Mouse (Mus musculus): ENCODE measurements at regions not wholly inside any gene's neighbourhood (a gene's known extent, or its start where the extent isn't known, plus 50 kb on each side); places are given as distances from the start of the nearest gene placed in this dataset.

- no peaks in the 10 kb centered on the region for H3K9me3 ChIP-seq
- 77% methylated on average over 2 of the region's 2 CpGs for WGBS
These were observed 494.5 kb upstream of the 4930412O13Rik start for GRCm38 (mm10) chr2:9386566-9386965.

GRCm38 (mm10) chr2:9388058-9388457 lies 493.0 kb upstream of the 4930412O13Rik start:
- Histone ChIP-seq H3K27me3 (no peaks in the 10 kb centered on the region), H3K9me3 (no peaks in the 10 kb centered on the region), H3K4me3 (no peak overlapping the region), H3K4me1 (no peaks in the 10 kb centered on the region), H3K36me3 (no peaks in the 10 kb centered on the region), H3K27ac (replicated peaks) (no peak overlapping the region), H3K9ac (replicated peaks) (no peak overlapping the region), H3K4me2 (replicated peaks) (no peak overlapping the region)
- WGBS = 92% methylated on average over 3 of the region's 3 CpGs
- ATAC-seq (ENCODE audit: low FRiP score, low read depth) = no peak

More at GRCm38 (mm10) chr2:9386566-9386965, 494.5 kb upstream of the 4930412O13Rik start:
- H3K36me3 ChIP-seq = no peaks in the 10 kb centered on the region
- no peak overlapping the region for H3K4me2 ChIP-seq (replicated peaks)
- H3K27me3 ChIP-seq = no peaks in the 10 kb centered on the region
- H3K9ac ChIP-seq (replicated peaks) = no peak overlapping the region
- H3K4me3 ChIP-seq = no peak overlapping the region
- H3K27ac ChIP-seq (replicated peaks) = no peak overlapping the region
- no peaks in the 10 kb centered on the region for H3K4me1 ChIP-seq
- ATAC-seq (ENCODE audit: low FRiP score, low read depth) = no peak

- Histone ChIP-seq H3K4me3 (no peak overlapping the region), H3K27me3 (no peaks in the 10 kb centered on the region), H3K9me3 (no peaks in the 10 kb centered on the region), H3K36me3 (no peaks in the 10 kb centered on the region), H3K27ac (replicated peaks) (no peak overlapping the region), H3K9ac (replicated peaks) (no peak overlapping the region), H3K4me2 (replicated peaks) (no peak overlapping the region), H3K4me1 (no peaks in the 10 kb centered on the region)
- ATAC-seq (ENCODE audit: low FRiP score, low read depth) = no peak
- 88% methylated on average over 9 of the region's 9 CpGs for WGBS
These were observed 485.6 kb upstream of the 4930412O13Rik start for GRCm38 (mm10) chr2:9395379-9395999.

GRCm38 (mm10) chr2:9401461-9401860 lies 479.6 kb upstream of the 4930412O13Rik start:
- no peaks in the 10 kb centered on the region for H3K9me3 ChIP-seq
- no peak overlapping the region for H3K4me2 ChIP-seq (replicated peaks)
- ATAC-seq (ENCODE audit: low FRiP score, low read depth) = no peak
- no peaks in the 10 kb centered on the region for H3K4me1 ChIP-seq
- H3K9ac ChIP-seq (replicated peaks) = no peak overlapping the region
- WGBS = 90% methylated on average over 7 of the region's 7 CpGs
- H3K4me3 ChIP-seq = no peak overlapping the region
- no peaks in the 10 kb centered on the region for H3K36me3 ChIP-seq
- H3K27me3 ChIP-seq = no peaks in the 10 kb centered on the region
- no peak overlapping the region for H3K27ac ChIP-seq (replicated peaks)

- no peaks in the 10 kb centered on the region for H3K36me3 ChIP-seq
- no peak overlapping the region for H3K4me3 ChIP-seq
- WGBS = 82% methylated on average over 2 of the region's 2 CpGs
- no peaks in the 10 kb centered on the region for H3K4me1 ChIP-seq
- no peak overlapping the region for H3K4me2 ChIP-seq (replicated peaks)
- no peak overlapping the region for H3K9ac ChIP-seq (replicated peaks)
- no peaks in the 10 kb centered on the region for H3K9me3 ChIP-seq
- no peaks in the 10 kb centered on the region for H3K27me3 ChIP-seq
- H3K27ac ChIP-seq (replicated peaks) = no peak overlapping the region
- no peak for ATAC-seq (ENCODE audit: low FRiP score, low read depth)
These were observed 478.8 kb upstream of the 4930412O13Rik start for GRCm38 (mm10) chr2:9402281-9402680.

DNA sequence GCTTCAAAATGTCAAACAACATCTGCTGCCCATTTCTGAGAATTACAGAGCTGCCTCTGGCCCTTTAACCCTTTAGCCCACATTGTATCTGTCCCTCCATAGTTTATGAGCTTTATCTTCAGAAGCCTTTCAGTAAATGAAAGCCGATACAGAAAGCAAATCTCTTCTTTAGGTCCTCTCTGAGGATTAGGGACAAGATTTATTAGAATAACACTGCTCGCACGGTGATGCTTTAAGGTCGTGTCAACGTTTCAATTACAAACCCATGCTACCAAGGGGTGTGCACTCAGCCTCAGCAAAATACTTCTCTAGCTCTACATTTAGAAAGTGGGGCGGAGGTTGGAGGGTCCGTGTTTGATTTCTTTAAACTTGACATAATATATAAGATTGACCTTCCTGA lies 472.0 kb upstream of the 4930412O13Rik start:
- H3K27ac ChIP-seq (replicated peaks) = no peak overlapping the region
- ATAC-seq (ENCODE audit: low FRiP score, low read depth) = no peak

DNA sequence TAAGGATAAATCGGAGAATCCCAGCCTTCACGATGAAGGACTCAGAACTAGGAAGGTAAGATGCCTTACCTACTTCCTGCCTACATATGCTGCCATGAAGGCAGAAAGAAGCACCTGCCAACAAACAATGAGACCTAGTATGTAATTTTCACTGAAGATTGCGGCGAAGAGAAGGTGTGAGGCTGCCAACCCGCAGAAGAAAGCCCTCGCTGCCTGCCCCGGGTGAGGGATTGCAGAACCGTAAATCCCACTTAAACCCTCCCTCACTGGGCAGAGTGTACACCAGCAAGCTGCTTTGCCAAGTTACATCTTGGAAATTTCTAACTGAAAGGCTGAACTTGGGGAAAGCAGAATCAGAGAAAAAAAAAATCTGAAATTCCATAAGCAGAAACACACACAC lies 458.4 kb upstream of the 4930412O13Rik start:
- ATAC-seq (ENCODE audit: low FRiP score, low read depth) = no peak

More for the DNA sequence above, 472.0 kb upstream of the 4930412O13Rik start:
- 52% methylated on average over 7 of the region's 7 CpGs for WGBS
- Histone ChIP-seq H3K4me1 (no peaks in the 10 kb centered on the region), H3K4me3 (no peak overlapping the region), H3K9ac (replicated peaks) (no peak overlapping the region), H3K9me3 (no peaks in the 10 kb centered on the region), H3K4me2 (replicated peaks) (no peak overlapping the region), H3K27me3 (no peaks in the 10 kb centered on the region), H3K36me3 (no peaks in the 10 kb centered on the region)

GRCm38 (mm10) chr2:9423534-9423933 lies 457.5 kb upstream of the 4930412O13Rik start:
- H3K27ac ChIP-seq (replicated peaks) = no peak overlapping the region
- ATAC-seq (ENCODE audit: low FRiP score, low read depth) = peak; percentile 81
- H3K4me2 ChIP-seq (replicated peaks) = no peak overlapping the region
- WGBS = 7% methylated on average over 7 of the region's 7 CpGs
- H3K36me3 ChIP-seq = no peaks in the 10 kb centered on the region
- no peak overlapping the region for H3K9ac ChIP-seq (replicated peaks)
- H3K4me3 ChIP-seq = no peak overlapping the region
- H3K9me3 ChIP-seq = no peaks in the 10 kb centered on the region
- no peaks in the 10 kb centered on the region for H3K27me3 ChIP-seq
- H3K4me1 ChIP-seq = peaks cover 5% of the 10 kb centered on the region; the same call in 1 of the 2 replicates

More for the DNA sequence above, 458.4 kb upstream of the 4930412O13Rik start:
- no peak overlapping the region for H3K27ac ChIP-seq (replicated peaks)
- no peak overlapping the region for H3K4me2 ChIP-seq (replicated peaks)
- H3K9ac ChIP-seq (replicated peaks) = no peak overlapping the region
- no peaks in the 10 kb centered on the region for H3K27me3 ChIP-seq
- no peaks in the 10 kb centered on the region for H3K9me3 ChIP-seq
- peaks cover 5% of the 10 kb centered on the region; the same call in 1 of the 2 replicates for H3K4me1 ChIP-seq
- 76% methylated on average over 8 of the region's 8 CpGs for WGBS
- H3K4me3 ChIP-seq = no peak overlapping the region
- H3K36me3 ChIP-seq = no peaks in the 10 kb centered on the region

DNA sequence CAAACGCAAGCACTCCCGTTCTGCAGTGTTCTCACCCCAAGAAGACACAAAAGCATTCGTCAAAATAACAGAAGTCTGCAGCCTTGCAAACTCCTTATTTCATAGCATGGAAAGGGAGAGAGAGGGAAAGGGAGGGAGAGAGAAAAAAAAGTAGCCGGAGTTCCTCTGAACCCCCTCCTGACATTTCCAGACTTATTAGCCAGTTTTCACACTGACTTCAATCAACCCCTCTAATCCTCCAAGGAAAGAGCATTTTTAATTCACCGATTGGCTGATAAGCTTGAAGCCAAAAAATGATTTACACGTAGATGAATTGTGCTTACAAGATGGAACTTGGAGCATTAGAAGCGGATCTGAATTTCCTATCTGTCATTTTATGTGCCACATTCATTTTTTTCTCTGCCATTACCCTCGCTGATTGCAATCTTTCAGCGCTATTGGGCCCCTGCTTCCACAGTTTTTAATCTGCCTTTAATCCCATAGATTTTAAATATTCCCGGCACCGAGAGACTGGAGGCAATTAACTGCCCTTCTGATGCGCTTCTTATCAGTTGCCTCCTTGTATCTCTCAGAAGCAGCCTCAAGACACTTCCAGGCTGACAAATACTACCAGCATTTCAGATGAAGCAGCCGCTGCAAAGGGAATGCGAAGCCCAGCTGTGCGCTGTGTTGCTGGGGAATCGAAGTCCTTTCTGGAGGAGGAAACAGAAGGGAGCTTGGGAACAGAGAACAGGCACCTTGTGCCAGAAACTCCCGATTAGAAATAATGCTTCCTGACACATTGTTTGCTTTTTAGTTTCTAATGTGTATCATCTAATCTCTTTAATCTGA lies 447.7 kb upstream of the 4930412O13Rik start:
- no peaks in the 10 kb centered on the region for H3K4me1 ChIP-seq
- H3K9ac ChIP-seq (replicated peaks) = no peak overlapping the region
- 27% methylated on average over 17 of the region's 17 CpGs for WGBS
- H3K4me2 ChIP-seq (replicated peaks) = no peak overlapping the region; the same call in 1 of the 2 replicates
- H3K27me3 ChIP-seq = no peaks in the 10 kb centered on the region
- no peak overlapping the region for H3K4me3 ChIP-seq
- peak; percentile 72 for ATAC-seq (ENCODE audit: low FRiP score, low read depth)
- H3K27ac ChIP-seq (replicated peaks) = peak overlapping the region; percentile 58; the same call in 1 of the 2 replicates
- no peaks in the 10 kb centered on the region for H3K9me3 ChIP-seq
- H3K36me3 ChIP-seq = no peaks in the 10 kb centered on the region

- 61% methylated on average over 9 of the region's 9 CpGs for WGBS
- no peaks in the 10 kb centered on the region for H3K27me3 ChIP-seq
- peak overlapping the region; percentile 52 for H3K27ac ChIP-seq (replicated peaks)
- no peak overlapping the region for H3K4me2 ChIP-seq (replicated peaks)
- no peak overlapping the region for H3K9ac ChIP-seq (replicated peaks)
- H3K4me3 ChIP-seq = no peak overlapping the region
- ATAC-seq (ENCODE audit: low FRiP score, low read depth) = 0 out of 2 replicates have a peak, but pooled peaks have one; percentile 45
- H3K4me1 ChIP-seq = no peaks in the 10 kb centered on the region
- H3K36me3 ChIP-seq = no peaks in the 10 kb centered on the region
- H3K9me3 ChIP-seq = no peaks in the 10 kb centered on the region
These were observed 445.7 kb upstream of the 4930412O13Rik start for GRCm38 (mm10) chr2:9435155-9435872.

DNA sequence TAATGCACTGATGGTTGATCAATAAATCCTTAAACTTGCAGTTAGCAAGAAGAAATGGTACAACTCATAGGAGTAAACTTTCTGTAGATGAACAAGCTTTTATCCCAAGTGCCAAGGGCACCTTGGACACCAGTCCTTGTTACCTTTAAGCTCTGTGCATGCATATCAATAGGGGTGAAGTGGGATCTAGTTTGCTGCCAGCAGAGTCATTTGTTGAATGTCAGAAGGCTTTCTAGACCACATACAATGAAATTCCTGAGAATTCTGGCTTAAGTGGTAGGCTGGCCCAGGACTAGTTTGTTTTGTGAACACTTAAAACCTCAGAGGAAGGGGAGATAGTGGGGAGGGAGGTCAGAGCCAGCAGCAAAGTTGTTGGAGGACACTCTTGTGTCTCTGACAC lies 437.9 kb upstream of the 4930412O13Rik start:
- Histone ChIP-seq H3K4me1 (no peaks in the 10 kb centered on the region), H3K27ac (replicated peaks) (no peak overlapping the region), H3K27me3 (no peaks in the 10 kb centered on the region), H3K36me3 (no peaks in the 10 kb centered on the region), H3K4me3 (no peak overlapping the region), H3K9me3 (no peaks in the 10 kb centered on the region), H3K9ac (replicated peaks) (no peak overlapping the region), H3K4me2 (replicated peaks) (no peak overlapping the region)
- no peak for ATAC-seq (ENCODE audit: low FRiP score, low read depth)

- no peak overlapping the region for H3K4me3 ChIP-seq
- no peak overlapping the region for H3K9ac ChIP-seq (replicated peaks)
- no peaks in the 10 kb centered on the region for H3K9me3 ChIP-seq
- H3K4me2 ChIP-seq (replicated peaks) = no peak overlapping the region
- H3K27ac ChIP-seq (replicated peaks) = no peak overlapping the region
- no peak for ATAC-seq (ENCODE audit: low FRiP score, low read depth)
- H3K36me3 ChIP-seq = no peaks in the 10 kb centered on the region
- H3K4me1 ChIP-seq = no peaks in the 10 kb centered on the region
- 100% methylated on average over 1 of the region's 1 CpGs for WGBS
- H3K27me3 ChIP-seq = no peaks in the 10 kb centered on the region
These were observed 435.2 kb upstream of the 4930412O13Rik start for GRCm38 (mm10) chr2:9445826-9446225.

All from midbrain, embryonic 12.5 days (tissue).